Mouse (Mus musculus) forebrain, embryonic 14.5 days (tissue): ENCODE data around the gene Irx1. TPM values are rescaled to one million over a fixed set of nuclear protein-coding genes. Genes with fewer than 3 reads are reported as not detected.

Experiments
- ATAC-seq: fragments of 200-750 bp; cut with Nextera tagmentation; 2 replicates; pipeline ENCODE4 v1.8.0; 2017; ENCODE audit warnings: mild to moderate bottlenecking, moderate library complexity
- DNase-seq: peaks from one replicate; pipeline ENCODE4 v3.0.0-alpha.2; 2015; ENCODE audit warnings: low spot score
- H3K27ac ChIP-seq: fragments of 300-500 bp; sonication (generic); 2 replicates; pipeline ENCODE4 v1.5.1; 2014; ENCODE audit warnings: low read depth, mild to moderate bottlenecking, control low read depth, low read length, moderate library complexity
- H3K27me3 ChIP-seq: fragments of 300-500 bp; sonication (generic); replicated peaks from 2 replicates; pipeline ENCODE4 v1.6.1; 2014; ENCODE audit warnings: low read length, control low read depth, mixed read lengths; ENCODE audit not compliant: control insufficient read depth, insufficient read depth
- H3K36me3 ChIP-seq: fragments of 300-500 bp; sonication (generic); 2 replicates; pipeline ENCODE4 v1.6.1; 2014; ENCODE audit warnings: low read length, control low read depth; ENCODE audit not compliant: control insufficient read depth, insufficient read depth
- H3K4me1 ChIP-seq: fragments of 300-500 bp; sonication (generic); 2 replicates; pipeline ENCODE4 v1.6.1; 2014; ENCODE audit warnings: antibody characterized with exemption, low read length, control low read depth; ENCODE audit not compliant: control insufficient read depth, insufficient read depth
- H3K4me2 ChIP-seq: fragments of 300-500 bp; sonication (generic); 2 replicates; pipeline ENCODE4 v1.6.1; 2014; ENCODE audit warnings: mild to moderate bottlenecking, control low read depth, low read length
- H3K4me3 ChIP-seq: fragments of 300-500 bp; sonication (generic); 2 replicates; pipeline ENCODE4 v1.5.1; 2014; ENCODE audit warnings: low read depth, low read length, control low read depth
- H3K9ac ChIP-seq: fragments of 300-500 bp; sonication (generic); 2 replicates; pipeline ENCODE4 v1.6.1; 2014; ENCODE audit warnings: mild to moderate bottlenecking, low read length, control low read depth, moderate library complexity
- H3K9me3 ChIP-seq: fragments of 300-500 bp; sonication (generic); replicated peaks from 2 replicates; pipeline ENCODE4 v1.6.1; 2016; ENCODE audit warnings: low read length, control low read depth, mixed read lengths; ENCODE audit not compliant: control insufficient read depth
- WGBS: fragments of 180-500 bp; shearing (Covaris S2); extraction: QIAGEN DNeasy Blood & Tissue Kit; methylation state at CpG from one replicate; pipeline ENCODE4 v1.1.7; 2014; 5-methylcytosine and 5-hydroxymethylcytosine counted together
- polyA plus RNA-seq: library from polyadenylated mRNA; unstranded; fragments of >200 nt; fragmentation: Nextera tagmentation; extraction: Ambion mirVana; gene quantifications from 2 replicates; pipeline ENCODE4 v1.2.1, GENCODE M21; 2014

Gene Irx1
- polyA plus RNA-seq, 1 experiment from 2014 or later, result 0.32 TPM

DNA sequence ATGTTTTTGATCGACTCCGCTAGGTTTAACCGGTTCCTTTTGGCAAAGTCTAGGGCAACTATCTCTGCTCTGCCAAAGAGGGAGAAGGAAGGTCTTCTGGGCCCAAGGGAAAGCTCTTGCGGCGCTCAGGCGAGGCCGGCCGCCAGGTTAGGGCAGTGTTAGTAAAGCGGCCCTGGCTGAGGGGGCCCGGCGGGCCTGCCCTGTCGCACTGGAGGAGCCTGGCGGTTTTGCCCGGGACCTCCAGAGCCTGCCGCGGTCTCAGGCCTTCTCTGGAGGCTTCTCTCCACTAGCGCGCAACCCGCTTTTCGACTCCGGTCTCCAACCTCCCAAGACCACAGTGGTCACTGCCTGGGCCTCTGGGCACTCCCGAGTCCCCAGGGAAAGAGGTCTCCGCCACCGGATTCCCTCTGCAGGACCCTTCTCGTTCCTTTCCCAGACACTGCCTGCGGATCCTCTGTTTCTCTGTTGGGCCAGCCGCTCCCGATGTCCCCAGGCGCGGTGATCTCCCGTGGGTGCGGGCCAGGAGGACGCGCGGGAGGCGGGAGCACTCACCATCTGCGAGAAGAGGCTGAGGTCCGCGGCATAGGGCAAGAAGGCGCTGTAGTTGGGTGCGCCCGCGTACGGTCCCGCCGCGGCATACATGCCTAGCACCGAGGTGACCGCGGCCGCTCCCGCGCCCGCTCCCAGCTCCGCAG, 715 bp downstream of the Irx1 start:
- peak; percentile 13; the same call in 1 of the 2 replicates for ATAC-seq
- peaks cover 2% of the 10 kb centered on the region; the same call in 1 of the 2 replicates for H3K4me1 ChIP-seq
- peak overlapping the region; percentile 59 for H3K4me2 ChIP-seq
- no peak overlapping the region for H3K27ac ChIP-seq
- no peaks in the 10 kb centered on the region for H3K9me3 ChIP-seq
- DNase-seq, result peak; percentile 23
- under 1% methylated on average over 55 of the region's 55 CpGs for WGBS
- H3K4me3 ChIP-seq, result peak overlapping the region; percentile 35
- no peaks in the 10 kb centered on the region for H3K36me3 ChIP-seq
- peak overlapping the region; percentile 43 for H3K9ac ChIP-seq
- H3K27me3 ChIP-seq, result peaks cover 91% of the 10 kb centered on the region

DNA sequence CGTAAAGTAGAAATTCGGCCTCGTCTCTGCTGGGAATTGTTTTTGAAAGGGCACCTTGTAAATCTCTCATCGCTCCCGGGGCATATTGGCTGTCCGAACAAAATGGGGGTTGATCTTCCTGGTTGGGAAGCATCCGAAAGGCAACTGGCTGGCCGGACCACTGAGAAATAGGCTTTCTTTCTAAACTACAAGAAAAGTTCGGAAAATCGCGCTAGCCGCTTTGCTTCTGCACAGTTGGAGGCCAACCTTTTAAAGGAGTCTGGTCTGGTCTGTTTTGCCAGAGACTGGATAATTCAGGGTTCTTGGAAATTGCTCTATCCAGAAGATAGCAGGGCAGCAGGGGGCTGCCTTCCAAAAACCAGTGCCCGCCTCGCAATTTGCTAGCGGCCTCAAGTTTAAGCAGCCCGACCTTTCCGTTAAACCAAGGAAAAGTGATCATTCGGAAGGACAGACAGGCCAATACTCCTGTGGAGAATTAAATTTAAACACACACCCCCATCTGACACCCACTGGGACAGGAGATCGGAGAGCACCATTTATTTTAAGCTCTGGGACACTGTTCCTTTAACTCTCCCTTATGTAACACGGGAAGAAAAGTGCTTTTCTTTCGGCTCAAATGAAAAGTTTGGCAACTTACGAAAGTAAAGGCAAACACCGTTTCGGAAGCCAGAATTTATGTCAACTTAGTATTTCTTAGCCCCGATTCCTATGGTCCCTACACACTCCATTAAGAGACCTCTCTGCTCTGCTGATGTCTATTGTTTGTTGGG, 1.4 kb downstream of the Irx1 start:
- WGBS, result under 1% methylated on average over 25 of the region's 25 CpGs
- Histone ChIP-seq H3K4me3 (peak overlapping the region; percentile 35), H3K9me3 (no peaks in the 10 kb centered on the region), H3K4me2 (no peak overlapping the region), H3K4me1 (peaks cover 2% of the 10 kb centered on the region; the same call in 1 of the 2 replicates), H3K9ac (peak overlapping the region; percentile 43; the same call in 1 of the 2 replicates), H3K36me3 (no peaks in the 10 kb centered on the region), H3K27ac (no peak overlapping the region), H3K27me3 (peaks cover 91% of the 10 kb centered on the region)
- DNase-seq (peak; percentile 23), ATAC-seq (no peak)

DNA sequence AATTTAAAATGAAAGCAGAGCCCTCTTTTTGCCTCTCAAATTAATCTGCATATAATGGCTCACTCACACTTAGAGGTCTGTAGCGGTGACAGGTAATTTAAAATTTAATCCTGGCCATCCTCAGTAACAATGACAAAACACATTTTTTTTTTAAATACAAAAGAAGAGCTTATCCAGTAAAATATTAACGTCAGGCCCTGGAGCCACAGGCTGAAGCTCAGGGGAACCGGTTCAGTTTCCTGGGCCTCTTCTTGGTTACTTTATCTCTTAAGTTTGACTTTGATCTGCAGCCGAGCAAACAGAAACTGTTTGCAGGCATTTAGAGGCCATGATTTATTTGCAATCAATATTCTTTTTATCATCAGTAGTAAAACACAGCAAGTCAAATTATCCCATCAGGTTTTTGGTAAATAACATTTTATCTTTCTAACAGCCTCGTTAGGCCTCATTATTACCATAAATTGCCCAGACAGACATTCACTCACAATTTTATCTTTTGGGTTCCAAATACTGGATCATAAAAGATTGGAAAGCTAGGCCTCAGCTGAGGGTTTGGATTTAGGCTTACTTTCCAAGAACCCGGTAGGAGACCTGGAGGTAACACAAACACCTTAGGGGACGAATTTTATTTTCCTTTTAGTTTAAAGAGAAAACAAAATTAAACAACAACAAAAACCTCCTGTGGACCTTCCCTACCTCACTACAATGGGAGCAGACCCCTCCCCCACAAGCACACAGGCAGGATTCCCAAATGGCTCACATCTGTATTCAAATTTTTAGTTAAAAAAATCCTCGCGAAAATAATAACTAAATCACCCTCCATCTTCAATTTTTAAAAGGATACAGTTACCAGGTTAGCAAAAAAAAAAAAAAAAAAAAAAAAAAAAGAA, 2.4 kb downstream of the Irx1 start:
- Histone ChIP-seq H3K27ac (no peak overlapping the region), H3K36me3 (no peaks in the 10 kb centered on the region), H3K9ac (no peak overlapping the region), H3K4me1 (peaks cover 2% of the 10 kb centered on the region; the same call in 1 of the 2 replicates), H3K27me3 (peaks cover 91% of the 10 kb centered on the region), H3K9me3 (no peaks in the 10 kb centered on the region), H3K4me3 (no peak overlapping the region; the same call in 1 of the 2 replicates), H3K4me2 (no peak overlapping the region)
- WGBS, result 2% methylated on average over 9 of the region's 9 CpGs
- ATAC-seq (no peak), DNase-seq (no peak)

DNA sequence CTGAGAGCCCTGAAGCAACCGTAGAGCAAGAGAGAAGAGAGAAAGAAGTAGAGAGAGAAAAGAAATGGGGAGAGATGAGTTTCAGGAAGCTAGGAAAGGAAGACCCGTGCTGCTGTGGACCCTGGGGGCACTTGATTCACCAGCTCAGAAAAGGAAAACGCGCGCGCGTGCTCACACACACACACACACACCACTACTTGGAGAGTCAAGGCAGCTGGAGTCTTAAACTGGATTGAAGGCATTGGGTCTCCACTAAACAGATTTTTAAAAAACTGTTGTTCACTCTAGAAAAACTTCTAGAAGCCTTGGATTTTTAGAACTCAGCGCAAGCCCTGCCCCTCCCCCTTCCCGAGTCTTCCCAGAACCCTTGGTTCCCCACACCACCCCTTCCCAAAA, 3.2 kb downstream of the Irx1 start:
- Histone ChIP-seq H3K36me3 (no peaks in the 10 kb centered on the region), H3K27ac (no peak overlapping the region), H3K4me1 (peaks cover 2% of the 10 kb centered on the region; the same call in 1 of the 2 replicates), H3K4me2 (peak overlapping the region; percentile 28; the same call in 1 of the 2 replicates), H3K9me3 (no peaks in the 10 kb centered on the region), H3K27me3 (peaks cover 91% of the 10 kb centered on the region), H3K4me3 (0 out of 2 replicates have a peak overlapping the region, but pooled peaks have one; percentile 6), H3K9ac (no peak overlapping the region)
- DNase-seq, result no peak
- no peak for ATAC-seq
- 2% methylated on average over 9 of the region's 9 CpGs for WGBS

DNA sequence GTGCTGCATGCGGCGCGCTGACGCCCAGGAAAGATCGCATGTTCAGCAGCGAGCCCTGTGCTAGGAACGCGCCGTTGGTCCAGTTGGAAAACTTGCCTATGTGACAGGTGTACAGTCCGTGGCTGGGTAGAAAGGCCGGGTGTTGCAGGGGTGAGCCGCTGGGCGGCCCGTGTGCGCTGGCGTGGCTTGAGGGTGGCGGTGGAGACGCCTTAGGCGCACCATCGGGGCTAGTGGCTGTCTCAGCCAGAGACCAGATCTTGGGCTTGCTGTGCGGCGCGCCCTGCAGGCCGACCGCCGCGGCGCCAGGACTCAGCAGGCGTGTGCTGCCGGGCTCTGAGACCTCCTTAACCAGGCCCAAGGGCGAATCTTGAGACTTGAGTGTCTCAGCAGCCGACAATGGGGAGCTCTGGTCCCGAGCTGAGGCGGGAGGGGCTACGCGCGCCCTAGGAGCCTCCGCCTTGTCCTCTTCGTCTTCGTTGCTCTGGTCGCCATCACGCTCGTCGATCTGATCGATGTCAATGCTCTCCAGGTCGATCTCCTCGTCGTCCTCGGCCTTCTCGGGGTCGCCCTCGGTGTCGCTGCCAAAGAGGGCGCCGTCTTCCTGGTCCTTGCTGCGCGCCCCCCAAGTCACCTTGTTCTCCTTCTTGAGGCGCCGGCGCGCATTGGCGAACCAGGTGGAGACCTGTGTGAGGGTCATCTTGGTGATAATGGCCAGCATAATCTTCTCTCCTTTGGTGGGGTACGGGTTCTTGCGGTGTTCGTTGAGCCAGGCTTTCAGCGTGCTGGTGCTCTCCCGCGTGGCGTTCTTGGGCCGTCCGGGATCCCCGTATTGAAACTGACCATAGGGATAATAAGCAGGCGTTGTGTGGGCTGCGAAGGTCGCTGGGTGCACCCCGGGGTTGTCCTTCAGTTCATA, 3.9 kb downstream of the Irx1 start:
- WGBS, result under 1% methylated on average over 76 of the region's 76 CpGs
- Histone ChIP-seq H3K4me2 (peak overlapping the region; percentile 28), H3K9me3 (no peaks in the 10 kb centered on the region), H3K4me1 (peaks cover 2% of the 10 kb centered on the region; the same call in 1 of the 2 replicates), H3K4me3 (0 out of 2 replicates have a peak overlapping the region, but pooled peaks have one; percentile 6), H3K27ac (no peak overlapping the region), H3K36me3 (no peaks in the 10 kb centered on the region), H3K9ac (no peak overlapping the region), H3K27me3 (peaks cover 91% of the 10 kb centered on the region)
- ATAC-seq (peak; percentile 23; the same call in 1 of the 2 replicates), DNase-seq (peak; percentile 64)

DNA sequence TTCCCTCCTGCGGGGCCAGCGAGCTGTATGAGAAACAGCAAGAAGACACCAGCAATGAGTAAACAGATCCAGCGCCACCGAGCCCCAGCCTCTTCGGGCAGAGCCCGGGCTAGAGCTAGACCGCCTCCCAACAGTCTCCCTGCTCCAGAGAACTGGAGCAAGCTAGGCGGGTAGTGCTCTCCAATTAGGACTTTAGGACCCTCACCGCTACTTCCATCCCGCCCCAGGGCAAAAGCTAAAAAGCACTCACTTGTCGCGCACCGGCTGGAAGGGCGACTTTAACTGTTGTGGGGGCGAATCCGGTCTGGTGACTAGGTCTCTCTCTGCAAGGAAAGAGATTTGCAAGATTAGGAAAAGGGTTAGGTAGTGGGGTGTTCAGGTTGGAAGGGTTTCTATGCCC, 4.9 kb downstream of the Irx1 start:
- no peak for ATAC-seq

DNA sequence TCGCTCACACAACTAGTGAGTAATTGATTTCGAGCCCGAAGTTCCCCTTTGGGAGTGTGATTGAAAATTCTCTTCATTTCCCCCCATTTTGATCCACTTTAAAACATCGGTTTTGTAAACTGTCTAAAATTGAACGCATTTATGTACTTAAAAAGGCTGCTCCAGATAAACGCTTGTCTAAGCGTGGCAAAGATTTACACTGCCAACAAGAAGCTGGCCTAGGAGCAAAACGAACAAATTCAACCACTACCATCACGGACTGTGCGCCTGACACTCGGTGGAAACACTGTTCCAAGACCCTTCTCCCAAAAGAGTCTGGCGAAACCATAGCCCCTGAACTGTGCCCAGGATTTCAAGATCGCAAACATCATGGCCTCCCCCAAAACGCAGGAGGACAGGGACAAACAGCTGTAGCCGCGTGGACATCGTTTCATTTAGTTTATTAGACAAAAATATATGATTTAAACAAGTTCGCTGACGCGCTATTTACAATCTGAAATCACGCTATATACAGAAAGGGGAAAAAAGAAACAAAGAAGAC, 5.6 kb downstream of the Irx1 start:
- H3K9me3 ChIP-seq, result no peaks in the 10 kb centered on the region
- peak; percentile 24 for DNase-seq
- 2% methylated on average over 21 of the region's 21 CpGs for WGBS
- no peak for ATAC-seq
- peaks cover 3% of the 10 kb centered on the region for H3K4me1 ChIP-seq
- no peak overlapping the region for H3K9ac ChIP-seq
- H3K27me3 ChIP-seq, result peaks cover 88% of the 10 kb centered on the region
- no peak overlapping the region for H3K4me2 ChIP-seq
- H3K27ac ChIP-seq, result no peak overlapping the region
- no peak overlapping the region for H3K4me3 ChIP-seq
- H3K36me3 ChIP-seq, result no peaks in the 10 kb centered on the region

More for the DNA sequence above, 4.9 kb downstream of the Irx1 start:
- no peak overlapping the region for H3K4me3 ChIP-seq
- no peak overlapping the region for H3K4me2 ChIP-seq
- H3K9me3 ChIP-seq, result no peaks in the 10 kb centered on the region
- no peaks in the 10 kb centered on the region for H3K36me3 ChIP-seq
- H3K27me3 ChIP-seq, result peaks cover 91% of the 10 kb centered on the region
- H3K9ac ChIP-seq, result no peak overlapping the region
- H3K4me1 ChIP-seq, result peaks cover 2% of the 10 kb centered on the region; the same call in 1 of the 2 replicates
- 2% methylated on average over 16 of the region's 16 CpGs for WGBS
- no peak overlapping the region for H3K27ac ChIP-seq
- DNase-seq, result peak; percentile 19
